Mouse (Mus musculus) limb, embryonic 11.5 days (tissue): ENCODE measurements around the gene P2ry14. TPM values are rescaled to one million over a fixed set of nuclear protein-coding genes. Genes with fewer than 3 reads are reported as not detected.
"Not testable (repeated sequence)": the region's sequence is repeated elsewhere in the genome, so short reads cannot be mapped to it uniquely, and the experiment has no call there.

Source experiments
- ATAC-seq: fragments of 200-750 bp; cut with Nextera tagmentation; 2 replicates; pipeline ENCODE4 v1.8.0; 2017; ENCODE audit warnings: low read depth; ENCODE audit not compliant: insufficient number of reproducible peaks, low FRiP score, low TSS enrichment
- DNase-seq: peaks from one replicate; pipeline ENCODE4 v3.0.0-alpha.2; 2015; ENCODE audit warnings: low spot score
- H3K27ac ChIP-seq: fragments of 300-500 bp; sonication (generic); replicated peaks from 2 replicates; pipeline ENCODE4 v1.5.1; 2014; ENCODE audit warnings: low read depth, mild to moderate bottlenecking, low read length
- H3K27me3 ChIP-seq: fragments of 300-500 bp; sonication (generic); 2 replicates; pipeline ENCODE4 v1.6.1; 2014; ENCODE audit warnings: mild to moderate bottlenecking, low read length, mixed read lengths; ENCODE audit not compliant: control insufficient read depth, insufficient read depth
- H3K36me3 ChIP-seq: fragments of 300-500 bp; sonication (generic); 2 replicates; pipeline ENCODE4 v1.6.1; 2014; ENCODE audit warnings: mild to moderate bottlenecking, low read length, moderate library complexity, mixed read lengths; ENCODE audit not compliant: control insufficient read depth, insufficient read depth
- H3K4me1 ChIP-seq: fragments of 300-500 bp; sonication (generic); 2 replicates; pipeline ENCODE4 v1.6.1; 2014; ENCODE audit warnings: low read length, mixed read lengths; ENCODE audit not compliant: control insufficient read depth, insufficient read depth
- H3K4me2 ChIP-seq: fragments of 300-500 bp; sonication (generic); 2 replicates; pipeline ENCODE4 v1.6.1; 2014; ENCODE audit warnings: low read depth, mild to moderate bottlenecking, moderate library complexity; ENCODE audit not compliant: severe bottlenecking
- H3K4me3 ChIP-seq: fragments of 300-500 bp; sonication (generic); 2 replicates; pipeline ENCODE4 v1.5.1; 2014; ENCODE audit warnings: low read depth, low read length
- H3K9ac ChIP-seq: fragments of 300-500 bp; sonication (generic); 2 replicates; pipeline ENCODE4 v1.6.1; 2014; ENCODE audit warnings: mild to moderate bottlenecking, low read length
- H3K9me3 ChIP-seq: fragments of 300-500 bp; sonication (generic); 2 replicates; pipeline ENCODE4 v1.6.1; 2016; ENCODE audit warnings: low read length; ENCODE audit not compliant: control insufficient read depth
- WGBS: fragments of 180-500 bp; shearing (Covaris S2); extraction: QIAGEN DNeasy Blood & Tissue Kit; methylation state at CpG from one replicate; pipeline ENCODE4 v1.1.7; 2014; 5-methylcytosine and 5-hydroxymethylcytosine counted together
- polyA plus RNA-seq: library from polyadenylated mRNA; unstranded; fragments of >200 nt; fragmentation: Nextera tagmentation; extraction: Ambion mirVana; gene quantifications from 2 replicates; pipeline ENCODE4 v1.2.1, GENCODE M21; 2014

Gene P2ry14
- polyA plus RNA-seq, 1 experiment from 2014 or later, result 1.1 TPM

GRCm38 (mm10) chr3:59125783-59126555, 27.4 kb downstream of the P2ry14 start:
- ATAC-seq, result no peak
- 32% methylated on average over 7 of the region's 7 CpGs for WGBS
- Histone ChIP-seq H3K36me3 (no peaks in the 10 kb centered on the region), H3K9me3 (no peaks in the 10 kb centered on the region), H3K4me3 (no peak overlapping the region), H3K27ac (no peak overlapping the region), H3K4me2 (no peak overlapping the region), H3K9ac (no peak overlapping the region), H3K4me1 (peaks cover 4% of the 10 kb centered on the region; the same call in 1 of the 2 replicates), H3K27me3 (no peaks in the 10 kb centered on the region)
- DNase-seq, result no peak

- H3K4me1 ChIP-seq, result peaks cover 4% of the 10 kb centered on the region; the same call in 1 of the 2 replicates
- no peak overlapping the region for H3K27ac ChIP-seq
- no peak for ATAC-seq
- no peaks in the 10 kb centered on the region for H3K9me3 ChIP-seq
- no peak overlapping the region for H3K4me3 ChIP-seq
- no peaks in the 10 kb centered on the region for H3K36me3 ChIP-seq
- H3K4me2 ChIP-seq, result no peak overlapping the region
- 70% methylated on average over 5 of the region's 5 CpGs for WGBS
- H3K9ac ChIP-seq, result no peak overlapping the region
- no peaks in the 10 kb centered on the region for H3K27me3 ChIP-seq
- DNase-seq, result no peak
Measured at GRCm38 (mm10) chr3:59125022-59125421, 28.4 kb downstream of the P2ry14 start.

- H3K4me3 ChIP-seq, result no peak overlapping the region
- no peaks in the 10 kb centered on the region for H3K36me3 ChIP-seq
- H3K4me2 ChIP-seq, result no peak overlapping the region
- peaks cover 4% of the 10 kb centered on the region; the same call in 1 of the 2 replicates for H3K4me1 ChIP-seq
- H3K27ac ChIP-seq, result no peak overlapping the region
- H3K9me3 ChIP-seq, result no peaks in the 10 kb centered on the region
- ATAC-seq (no peak), DNase-seq (no peak)
- no peak overlapping the region for H3K9ac ChIP-seq
- H3K27me3 ChIP-seq, result no peaks in the 10 kb centered on the region
- 80% methylated on average over 7 of the region's 7 CpGs for WGBS
Measured at GRCm38 (mm10) chr3:59121780-59122449, 31.5 kb downstream of the P2ry14 start.

DNA sequence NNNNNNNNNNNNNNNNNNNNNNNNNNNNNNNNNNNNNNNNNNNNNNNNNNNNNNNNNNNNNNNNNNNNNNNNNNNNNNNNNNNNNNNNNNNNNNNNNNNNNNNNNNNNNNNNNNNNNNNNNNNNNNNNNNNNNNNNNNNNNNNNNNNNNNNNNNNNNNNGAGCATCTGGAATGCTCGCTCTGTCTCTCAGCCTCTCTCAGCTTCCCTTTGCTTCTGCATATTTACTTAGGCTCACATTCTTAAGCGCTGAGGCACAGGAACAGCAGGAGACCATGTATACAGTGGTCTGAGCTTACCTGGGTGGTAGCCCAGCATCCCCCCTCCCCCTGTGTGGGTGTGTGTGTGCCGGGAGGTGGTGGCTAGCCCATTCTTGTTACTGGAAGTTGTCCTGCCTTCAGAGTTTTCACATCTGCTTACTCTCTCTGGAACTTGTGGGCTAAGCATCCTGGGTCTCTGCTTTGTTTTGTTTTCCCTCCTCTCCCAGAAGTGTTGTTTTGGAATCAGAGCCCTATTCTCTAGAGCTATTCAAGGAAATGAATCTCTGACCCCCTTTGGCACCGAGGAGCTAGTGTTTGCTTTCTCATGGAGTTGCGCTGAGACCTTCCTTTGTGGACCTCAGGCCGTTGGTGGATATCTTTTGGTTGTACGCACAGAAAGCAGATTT, 32.2 kb downstream of the P2ry14 start:
- 52% methylated on average over 7 of the region's 7 CpGs for WGBS
- Histone ChIP-seq H3K36me3 (no peaks in the 10 kb centered on the region), H3K9me3 (no peaks in the 10 kb centered on the region), H3K27ac (no peak overlapping the region), H3K27me3 (no peaks in the 10 kb centered on the region), H3K4me2 (no peak overlapping the region), H3K9ac (no peak overlapping the region), H3K4me1 (peaks cover 4% of the 10 kb centered on the region; the same call in 1 of the 2 replicates), H3K4me3 (no peak overlapping the region)
- ATAC-seq, result 0 out of 2 replicates have a peak, but pooled peaks have one; percentile 45
- DNase-seq, result no peak

DNA sequence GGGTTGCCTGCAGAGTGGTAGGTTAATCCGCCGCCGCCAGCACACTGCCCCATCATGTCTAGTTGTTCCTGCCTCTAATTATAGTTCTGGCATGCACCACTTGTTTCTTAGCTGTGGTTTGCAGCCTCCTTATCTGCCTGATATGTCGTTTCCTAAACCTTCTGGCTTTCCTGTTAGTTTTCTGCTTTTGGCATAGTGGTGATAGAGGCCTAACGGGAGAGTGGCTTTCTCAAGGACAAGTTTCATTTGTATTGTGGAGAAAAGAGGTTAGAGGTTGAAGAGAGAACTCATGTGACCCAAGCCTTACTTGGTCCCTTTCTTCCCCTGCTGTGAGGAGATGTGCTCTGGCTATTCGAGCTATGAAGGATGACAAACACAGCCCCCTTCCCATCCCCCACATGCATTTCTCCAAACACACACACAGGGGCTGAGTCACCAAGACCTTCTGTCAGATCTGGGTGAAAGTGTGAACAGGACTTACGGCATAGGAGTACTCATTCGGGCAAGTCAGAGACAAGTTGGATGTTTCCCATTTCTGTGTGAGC, 39.4 kb downstream of the P2ry14 start:
- H3K9ac ChIP-seq, result no peak overlapping the region
- 79% methylated on average over 8 of the region's 8 CpGs for WGBS
- no peaks in the 10 kb centered on the region for H3K9me3 ChIP-seq
- H3K4me2 ChIP-seq, result no peak overlapping the region
- no peaks in the 10 kb centered on the region for H3K36me3 ChIP-seq
- ATAC-seq, result no peak
- H3K4me3 ChIP-seq, result no peak overlapping the region
- DNase-seq, result no peak
- no peaks in the 10 kb centered on the region for H3K4me1 ChIP-seq
- no peaks in the 10 kb centered on the region for H3K27me3 ChIP-seq
- H3K27ac ChIP-seq, result no peak overlapping the region

DNA sequence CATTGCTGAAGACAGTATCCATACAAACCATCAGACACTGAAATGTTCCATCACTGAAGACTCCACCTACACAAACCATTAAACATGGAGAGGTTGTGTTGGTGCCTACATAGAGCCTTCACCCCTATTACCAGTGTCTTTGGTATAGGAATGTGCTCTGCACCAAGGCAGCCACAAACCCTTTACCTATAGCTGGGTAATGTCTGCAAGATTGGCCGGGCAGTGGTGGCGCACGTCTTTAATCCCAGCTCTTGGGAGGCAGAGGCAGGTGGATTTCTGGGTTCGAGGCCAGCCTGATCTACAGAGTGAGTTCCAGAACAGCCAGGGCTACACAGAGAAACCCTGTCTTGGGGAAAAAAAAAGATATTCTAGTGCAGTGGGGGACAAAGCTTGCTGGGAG, 40.1 kb downstream of the P2ry14 start:
- H3K27me3 ChIP-seq, H3K36me3 ChIP-seq, ATAC-seq, H3K9ac ChIP-seq, H3K4me2 ChIP-seq, H3K4me1 ChIP-seq, H3K4me3 ChIP-seq, H3K27ac ChIP-seq, DNase-seq, H3K9me3 ChIP-seq: not testable (repeated sequence)
- 90% methylated on average over 4 of the region's 4 CpGs for WGBS

- H3K9me3 ChIP-seq, result no peaks in the 10 kb centered on the region
- no peak overlapping the region for H3K27ac ChIP-seq
- H3K27me3 ChIP-seq, result no peaks in the 10 kb centered on the region
- no peak overlapping the region for H3K4me2 ChIP-seq
- H3K36me3 ChIP-seq, result no peaks in the 10 kb centered on the region
- DNase-seq, result no peak
- WGBS, result 81% methylated on average over 3 of the region's 3 CpGs
- H3K9ac ChIP-seq, result no peak overlapping the region
- H3K4me3 ChIP-seq, result no peak overlapping the region
- H3K4me1 ChIP-seq, result no peaks in the 10 kb centered on the region
- ATAC-seq, result no peak
Measured at GRCm38 (mm10) chr3:59111944-59112343, 41.5 kb downstream of the P2ry14 start.

GRCm38 (mm10) chr3:59109834-59110233, 43.6 kb downstream of the P2ry14 start:
- H3K4me2 ChIP-seq, H3K27me3 ChIP-seq, H3K9ac ChIP-seq, H3K27ac ChIP-seq, H3K36me3 ChIP-seq, ATAC-seq, H3K4me3 ChIP-seq, H3K4me1 ChIP-seq, DNase-seq, H3K9me3 ChIP-seq: not testable (repeated sequence)
- 87% methylated on average over 3 of the region's 3 CpGs for WGBS
